Mouse (Mus musculus): ENCODE results near the gene Add2.

- TF ChIP-seq CTCF (IDR thresholded peaks at IDR 0.05; ENCODE audit: low read depth) (no peak), EP300 (IDR thresholded peaks at IDR 0.05; ENCODE audit: low read depth) (no peak)
These were observed 31.7 kb downstream of the Add2 start for GRCm38 (mm10) chr6:86060170-86060569.
